ENCODE assay signal across 22 mouse cellular contexts in genomic region chr1:154715596-154715995, GRCm38 (mm10).
"Had no signal": no experiment of that assay in that cellular context is flagged by ENCODE, and none has a peak within 500 bp of the region (broad histone marks: within the 10 kb centered on the region; RNA-seq: fewer than 3 reads in every experiment).

No protein-coding gene starts in this region.

- DNase-seq: forebrain, postnatal 0 days; gastrocnemius, postnatal 10 days; gastrocnemius, postnatal 25 days; heart, adult 18-20 months; heart, postnatal 14 days; heart, postnatal 36 days; kidney, adult 18-20 months; kidney, adult 8-10 months; kidney, postnatal 10 days; kidney, postnatal 25 days; kidney, postnatal 4 days; liver; liver, embryonic 13.5 days had no signal

- H3K27ac ChIP-seq: heart, embryonic 13.5 days; heart, embryonic 15.5 days; hindbrain, embryonic 13.5 days; hindbrain, embryonic 15.5 days; hindbrain, postnatal 0 days; left cerebral cortex, adult 2 months; limb, embryonic 10.5 days; limb, embryonic 12.5 days; liver, embryonic 13.5 days; liver, embryonic 15.5 days had no signal

- H3K36me3 ChIP-seq: heart, embryonic 13.5 days; heart, embryonic 15.5 days; hindbrain, embryonic 13.5 days; hindbrain, embryonic 15.5 days; limb, embryonic 10.5 days; limb, embryonic 12.5 days; liver, embryonic 13.5 days; liver, embryonic 15.5 days had no signal

- H3K27me3 ChIP-seq: heart, embryonic 15.5 days; hindbrain, embryonic 13.5 days; hindbrain, embryonic 15.5 days; liver, embryonic 13.5 days had no signal

- H3K9ac ChIP-seq: forebrain, postnatal 0 days; heart, embryonic 13.5 days; heart, embryonic 15.5 days; hindbrain, embryonic 13.5 days; hindbrain, embryonic 15.5 days; limb, embryonic 12.5 days; liver, embryonic 13.5 days; liver, embryonic 15.5 days had no signal

- H3K4me1 ChIP-seq: heart, embryonic 13.5 days; heart, embryonic 15.5 days; hindbrain, embryonic 13.5 days; limb, embryonic 10.5 days; limb, embryonic 12.5 days; liver, embryonic 15.5 days had no signal

- H3K4me3 ChIP-seq: heart, embryonic 13.5 days; heart, embryonic 15.5 days; hindbrain, embryonic 13.5 days; hindbrain, embryonic 15.5 days; left cerebral cortex, adult 2 months; limb, embryonic 10.5 days; limb, embryonic 12.5 days; liver, embryonic 13.5 days; liver, embryonic 15.5 days had no signal
